Mouse (Mus musculus) liver, postnatal 0 days (tissue): Measurements from ENCODE around the gene Cbfa2t3.

Experiments used
- CTCF ChIP-seq: sonication (generic); IDR thresholded peaks from 2 replicates; pipeline ENCODE4 v1.5.1; 2016; ENCODE audit warnings: antibody characterized with exemption, low read depth
- EP300 ChIP-seq: IDR thresholded peaks from 2 replicates; pipeline ENCODE4 v1.6.1; 2016; ENCODE audit warnings: antibody characterized with exemption, low read depth, mild to moderate bottlenecking

- TF ChIP-seq CTCF (no peak), EP300 (no peak)
These were observed 13.7 kb upstream of the Cbfa2t3 start for GRCm38 (mm10) chr8:122712411-122713156.
